Mouse (Mus musculus): ENCODE results near the gene Aldh3a2. TPM values are rescaled to one million over a fixed set of nuclear protein-coding genes. Genes with fewer than 3 reads are reported as not detected.

The Aldh3a2 gene
- polyA plus RNA-seq, 1 experiment from 2014 or later = 21.1 TPM

DNA sequence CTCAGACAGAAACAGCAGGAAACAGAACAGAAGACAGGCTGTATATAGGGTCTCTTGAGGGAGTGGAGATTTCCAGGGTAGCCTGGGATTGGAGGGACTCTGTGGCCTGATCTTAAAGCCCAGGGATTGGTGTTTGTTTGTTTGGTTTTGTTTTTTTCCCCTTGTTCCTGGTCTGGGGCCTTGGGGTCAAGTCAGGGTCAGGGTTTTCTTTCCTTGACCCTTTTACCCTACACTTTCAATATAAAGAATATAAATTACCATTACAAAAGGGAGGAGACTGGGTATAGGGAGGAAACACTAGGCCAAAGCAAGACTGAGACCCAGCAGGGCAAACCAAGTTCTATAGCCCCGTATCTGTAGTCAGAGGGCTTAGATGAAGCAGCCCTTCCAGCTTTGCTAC, 29.3 kb upstream of the Aldh3a2 start:
- ATAC-seq (ENCODE audit: low read depth) (no peak), DNase-seq (no peak)
- Histone ChIP-seq H3K4me1 (replicated peaks) (peaks cover 14% of the 10 kb centered on the region), H3K27ac (no peak overlapping the region), H3K9ac (no peak overlapping the region), H3K9me3 (replicated peaks) (no peaks in the 10 kb centered on the region), H3K4me2 (no peak overlapping the region), H3K4me3 (replicated peaks) (no peak overlapping the region), H3K36me3 (no peaks in the 10 kb centered on the region), H3K27me3 (no peaks in the 10 kb centered on the region)
- 50% methylated on average over 1 of the region's 1 CpGs for WGBS (ENCODE audit: insufficient replicate concordance)

DNA sequence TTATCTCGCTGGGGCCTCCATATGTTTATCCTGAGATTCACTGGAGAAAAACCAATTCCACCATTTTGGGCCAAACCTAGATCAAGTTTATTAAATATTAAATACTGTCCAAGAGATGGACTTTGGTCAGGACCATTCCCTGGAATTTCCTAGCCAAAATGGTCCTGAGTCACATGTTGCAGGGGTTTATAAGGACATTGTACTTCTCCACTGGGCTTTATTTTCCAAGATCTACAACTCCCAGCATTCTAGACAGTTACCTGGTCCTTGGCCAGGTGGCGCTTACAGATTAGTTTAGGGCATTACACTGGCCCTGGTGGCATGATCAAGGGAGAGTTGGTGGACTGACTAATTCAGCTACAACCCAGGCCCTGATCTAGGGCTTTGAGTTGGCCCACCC, 28.3 kb upstream of the Aldh3a2 start:
- 54% methylated on average over 2 of the region's 2 CpGs for WGBS (ENCODE audit: insufficient replicate concordance)
- Histone ChIP-seq H3K27ac (no peak overlapping the region), H3K27me3 (no peaks in the 10 kb centered on the region), H3K36me3 (no peaks in the 10 kb centered on the region), H3K4me2 (no peak overlapping the region), H3K9me3 (replicated peaks) (no peaks in the 10 kb centered on the region), H3K4me3 (replicated peaks) (no peak overlapping the region), H3K4me1 (replicated peaks) (peaks cover 8% of the 10 kb centered on the region), H3K9ac (no peak overlapping the region)
- no peak for DNase-seq
- no peak for ATAC-seq (ENCODE audit: low read depth)

DNA sequence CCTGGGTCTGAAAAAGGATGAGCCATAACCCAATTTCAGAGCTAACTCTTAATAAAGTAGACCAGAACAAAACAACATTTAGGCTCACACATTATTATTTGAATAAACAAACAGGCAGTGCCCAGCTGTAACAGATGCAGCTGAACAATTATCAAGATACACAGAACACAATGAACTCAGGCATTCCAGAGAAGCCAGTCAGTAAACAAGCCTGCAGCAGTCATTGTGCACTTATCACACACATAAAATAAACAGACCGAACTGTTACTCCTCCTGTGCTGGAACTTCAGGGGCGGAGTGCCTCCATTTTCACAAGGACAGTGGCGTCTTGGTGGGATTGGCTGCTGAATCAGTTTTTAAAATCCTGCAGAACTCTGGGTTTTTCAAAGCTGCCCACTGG, 27.2 kb upstream of the Aldh3a2 start:
- DNase-seq (no peak), ATAC-seq (ENCODE audit: low read depth) (no peak)
- Histone ChIP-seq H3K9ac (no peak overlapping the region), H3K36me3 (no peaks in the 10 kb centered on the region), H3K27me3 (no peaks in the 10 kb centered on the region), H3K27ac (no peak overlapping the region), H3K4me3 (replicated peaks) (no peak overlapping the region), H3K4me2 (no peak overlapping the region), H3K9me3 (replicated peaks) (no peaks in the 10 kb centered on the region), H3K4me1 (replicated peaks) (no peaks in the 10 kb centered on the region)
- WGBS (ENCODE audit: insufficient replicate concordance) = 53% methylated on average over 3 of the region's 3 CpGs

DNA sequence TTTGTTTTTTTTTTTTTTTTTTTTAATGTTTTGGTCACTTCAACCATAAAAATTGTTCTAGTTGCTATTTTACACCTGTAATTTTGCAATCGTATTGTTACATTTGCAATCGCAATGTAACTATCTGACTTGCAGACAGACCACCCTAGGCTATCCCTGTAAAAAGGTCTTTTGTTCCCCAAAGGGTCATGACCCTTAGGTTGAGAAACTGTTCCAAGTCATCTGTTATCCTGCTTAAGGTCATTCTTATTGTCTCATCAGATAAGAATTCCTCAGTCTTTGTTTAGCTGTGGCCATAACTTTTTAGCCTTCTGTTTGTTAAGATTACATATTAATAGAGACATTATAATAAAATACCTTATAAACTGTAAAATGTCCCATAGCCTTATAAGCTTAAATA, 26.0 kb upstream of the Aldh3a2 start:
- Histone ChIP-seq H3K9ac (no peak overlapping the region), H3K36me3 (no peaks in the 10 kb centered on the region), H3K4me1 (replicated peaks) (no peaks in the 10 kb centered on the region), H3K4me2 (no peak overlapping the region), H3K9me3 (replicated peaks) (no peaks in the 10 kb centered on the region), H3K4me3 (replicated peaks) (no peak overlapping the region), H3K27ac (no peak overlapping the region), H3K27me3 (no peaks in the 10 kb centered on the region)
- DNase-seq (no peak), ATAC-seq (ENCODE audit: low read depth) (no peak)
- 77% methylated on average over 2 of the region's 2 CpGs for WGBS (ENCODE audit: insufficient replicate concordance)

DNA sequence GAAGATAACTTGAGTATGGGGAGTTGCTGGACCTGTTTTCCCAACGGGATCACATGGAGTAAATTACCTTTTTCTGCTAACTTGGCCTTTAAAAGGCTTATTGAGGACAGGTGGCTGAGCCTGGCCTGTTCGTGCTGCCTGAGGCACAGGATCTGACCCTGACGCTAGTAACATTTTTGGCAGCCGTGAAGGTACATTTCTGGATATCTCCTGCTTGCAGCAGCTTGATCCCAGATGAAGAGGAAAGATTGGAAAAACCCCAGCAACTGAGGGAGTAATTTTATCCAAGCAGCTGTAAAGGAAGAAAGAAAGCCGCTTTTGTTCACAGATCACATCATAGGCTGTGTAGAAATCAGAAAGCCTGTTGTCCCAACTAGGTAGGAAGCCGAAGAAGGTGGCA, 17.1 kb upstream of the Aldh3a2 start:
- H3K4me2 ChIP-seq = no peak overlapping the region
- H3K27ac ChIP-seq = no peak overlapping the region
- no peaks in the 10 kb centered on the region for H3K9me3 ChIP-seq (replicated peaks)
- ATAC-seq (ENCODE audit: low read depth) (no peak), DNase-seq (no peak)
- no peaks in the 10 kb centered on the region for H3K4me1 ChIP-seq (replicated peaks)
- H3K36me3 ChIP-seq = no peaks in the 10 kb centered on the region
- no peak overlapping the region for H3K4me3 ChIP-seq (replicated peaks)
- 64% methylated on average over 6 of the region's 6 CpGs for WGBS (ENCODE audit: insufficient replicate concordance)
- no peak overlapping the region for H3K9ac ChIP-seq
- H3K27me3 ChIP-seq = no peaks in the 10 kb centered on the region

DNA sequence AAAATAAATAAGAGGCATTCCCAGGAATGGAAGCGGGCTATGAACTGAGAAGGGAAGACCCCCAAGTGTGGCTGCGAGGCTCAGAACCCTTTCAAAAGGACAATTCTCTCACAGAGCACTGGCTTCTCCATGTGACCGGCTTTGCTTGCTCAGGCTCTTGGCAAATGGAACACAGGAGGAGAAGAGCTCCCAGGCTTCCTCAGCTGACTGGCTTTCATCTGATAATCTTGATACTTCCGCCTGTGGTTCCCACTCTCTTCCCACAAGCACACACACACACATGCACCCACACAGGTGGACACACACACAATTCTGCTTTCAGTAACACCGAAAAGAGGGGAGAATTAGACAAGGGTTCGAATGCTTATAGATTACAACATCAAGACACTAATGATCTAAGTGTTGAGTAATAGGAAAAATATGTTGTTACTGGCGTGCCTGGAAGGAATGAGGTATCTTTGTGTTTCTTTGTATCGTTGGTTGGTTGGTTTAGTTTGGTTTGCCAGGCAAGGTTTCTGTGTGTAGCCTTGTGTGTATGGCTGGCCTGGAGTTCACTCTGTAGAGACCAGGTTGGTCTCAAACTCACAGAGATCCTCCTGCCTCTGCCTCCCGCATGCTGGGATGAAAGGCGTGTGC, 16.3 kb upstream of the Aldh3a2 start:
- ATAC-seq (ENCODE audit: low read depth) = no peak
- WGBS (ENCODE audit: insufficient replicate concordance) = 59% methylated on average over 10 of the region's 10 CpGs
- Histone ChIP-seq H3K27me3 (no peaks in the 10 kb centered on the region), H3K4me2 (no peak overlapping the region), H3K4me3 (replicated peaks) (no peak overlapping the region), H3K9ac (no peak overlapping the region), H3K9me3 (replicated peaks) (no peaks in the 10 kb centered on the region), H3K27ac (no peak overlapping the region), H3K4me1 (replicated peaks) (peaks cover 2% of the 10 kb centered on the region; the same call in 1 of the 2 replicates), H3K36me3 (no peaks in the 10 kb centered on the region)
- no peak for DNase-seq

DNA sequence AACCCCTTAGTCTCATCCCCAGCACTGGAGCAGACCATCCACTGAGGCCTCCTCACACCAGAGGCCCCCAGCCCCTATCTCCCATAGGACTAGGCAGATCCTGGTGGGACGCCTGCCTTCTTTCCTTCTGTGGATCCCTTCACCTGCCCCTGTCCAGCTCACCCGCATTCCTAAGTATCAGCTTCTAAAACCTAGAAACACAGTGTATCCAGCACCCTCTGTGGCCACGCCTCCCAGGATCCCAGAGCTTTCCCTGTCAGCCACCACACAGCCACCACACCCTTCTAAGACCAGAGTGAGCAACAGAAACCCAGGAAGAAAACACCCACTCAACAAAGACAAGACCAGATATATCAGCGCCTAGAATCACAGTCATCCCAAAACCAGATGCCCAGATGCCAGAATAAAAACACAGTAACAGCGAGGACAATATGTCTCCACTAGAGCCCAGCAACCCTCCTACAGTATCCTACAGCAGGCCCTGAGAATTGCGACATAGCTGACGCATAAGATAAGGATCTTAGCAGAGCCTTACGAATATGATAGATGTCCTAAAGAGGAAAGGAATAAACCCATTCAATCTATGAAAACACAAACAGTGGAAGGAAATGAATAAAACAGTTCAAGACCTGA, 11.3 kb upstream of the Aldh3a2 start:
- no peaks in the 10 kb centered on the region for H3K27me3 ChIP-seq
- DNase-seq (no peak), ATAC-seq (ENCODE audit: low read depth) (no peak)
- H3K9me3 ChIP-seq (replicated peaks) = no peaks in the 10 kb centered on the region
- H3K4me2 ChIP-seq = no peak overlapping the region
- peaks cover 32% of the 10 kb centered on the region for H3K4me1 ChIP-seq (replicated peaks)
- H3K9ac ChIP-seq = no peak overlapping the region
- no peak overlapping the region for H3K4me3 ChIP-seq (replicated peaks)
- WGBS (ENCODE audit: insufficient replicate concordance) = 47% methylated on average over 8 of the region's 8 CpGs
- no peaks in the 10 kb centered on the region for H3K36me3 ChIP-seq
- H3K27ac ChIP-seq = no peak overlapping the region

DNA sequence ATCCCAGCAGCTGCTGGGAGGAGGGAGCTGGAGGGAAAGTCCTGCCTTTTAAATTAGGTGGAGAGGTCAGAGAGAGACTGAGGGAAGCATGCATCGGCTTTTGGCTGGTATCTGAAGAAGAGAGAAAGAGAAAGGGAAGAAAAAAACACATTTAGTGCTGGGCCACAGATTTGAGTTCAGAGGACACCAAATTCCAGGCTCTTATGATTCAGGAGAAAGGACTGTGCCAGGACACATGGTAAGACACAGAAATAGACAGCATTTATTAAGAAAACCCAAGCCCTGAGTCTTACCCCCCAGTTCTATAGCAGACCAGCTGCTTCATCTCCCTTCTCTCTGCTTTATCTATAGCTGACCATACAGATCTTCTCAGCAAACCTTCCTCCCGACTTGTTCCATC, 10.7 kb upstream of the Aldh3a2 start:
- DNase-seq = no peak
- no peak overlapping the region for H3K9ac ChIP-seq
- H3K9me3 ChIP-seq (replicated peaks) = no peaks in the 10 kb centered on the region
- no peaks in the 10 kb centered on the region for H3K36me3 ChIP-seq
- no peaks in the 10 kb centered on the region for H3K27me3 ChIP-seq
- no peak overlapping the region for H3K4me2 ChIP-seq
- 34% methylated on average over 2 of the region's 2 CpGs for WGBS (ENCODE audit: insufficient replicate concordance)
- no peak overlapping the region for H3K4me3 ChIP-seq (replicated peaks)
- peaks cover 32% of the 10 kb centered on the region for H3K4me1 ChIP-seq (replicated peaks)
- H3K27ac ChIP-seq = no peak overlapping the region
- no peak for ATAC-seq (ENCODE audit: low read depth)

DNA sequence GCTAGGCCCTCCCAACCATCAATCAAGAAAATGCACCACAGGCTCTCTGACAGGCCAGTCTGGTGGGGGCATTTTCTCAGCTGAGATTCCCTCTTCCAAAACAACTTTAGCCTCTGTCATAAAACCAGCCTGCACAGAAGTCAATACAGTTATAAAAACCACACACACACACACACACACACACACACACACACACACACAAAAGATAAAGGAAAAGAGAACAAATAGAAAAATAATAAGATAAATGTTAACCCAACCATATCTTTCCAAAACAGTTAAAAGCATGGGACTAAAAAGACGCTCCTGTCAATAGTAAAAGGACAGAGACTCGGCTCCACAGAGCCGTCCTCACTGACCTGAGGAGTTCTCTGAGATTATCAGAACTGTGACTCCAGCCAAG, 9.2 kb upstream of the Aldh3a2 start:
- Histone ChIP-seq H3K27ac (no peak overlapping the region), H3K4me3 (replicated peaks) (no peak overlapping the region), H3K27me3 (no peaks in the 10 kb centered on the region), H3K4me1 (replicated peaks) (peaks cover 32% of the 10 kb centered on the region), H3K36me3 (no peaks in the 10 kb centered on the region), H3K9ac (no peak overlapping the region), H3K4me2 (no peak overlapping the region), H3K9me3 (replicated peaks) (no peaks in the 10 kb centered on the region)
- ATAC-seq (ENCODE audit: low read depth) (no peak), DNase-seq (no peak)
- WGBS (ENCODE audit: insufficient replicate concordance) = 29% methylated on average over 3 of the region's 3 CpGs

DNA sequence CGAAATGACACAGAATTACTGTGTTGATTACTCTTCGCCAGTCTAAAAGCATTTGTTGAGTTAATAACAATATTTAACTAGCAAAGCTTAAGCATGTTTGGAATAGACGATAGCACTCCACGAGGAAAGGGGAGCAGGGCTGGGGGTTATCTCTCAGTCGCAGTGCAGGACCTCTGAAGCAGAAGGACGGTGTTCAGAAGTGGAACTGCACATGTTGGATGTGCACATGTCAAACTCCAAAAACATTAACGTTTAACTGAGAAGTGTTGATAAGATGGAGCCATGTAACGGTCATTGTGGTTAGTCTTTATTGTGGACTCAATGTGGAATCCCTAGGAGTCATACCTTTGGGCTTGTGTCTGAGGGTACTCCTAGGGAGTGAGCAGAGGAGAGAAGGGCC, 7.8 kb upstream of the Aldh3a2 start:
- DNase-seq (peak; percentile 3), ATAC-seq (ENCODE audit: low read depth) (peak; percentile 71)
- H3K9me3 ChIP-seq (replicated peaks) = no peaks in the 10 kb centered on the region
- H3K27ac ChIP-seq = no peak overlapping the region
- WGBS (ENCODE audit: insufficient replicate concordance) = 21% methylated on average over 8 of the region's 8 CpGs
- no peaks in the 10 kb centered on the region for H3K27me3 ChIP-seq
- H3K36me3 ChIP-seq = no peaks in the 10 kb centered on the region
- peaks cover 32% of the 10 kb centered on the region for H3K4me1 ChIP-seq (replicated peaks)
- H3K4me3 ChIP-seq (replicated peaks) = no peak overlapping the region
- H3K4me2 ChIP-seq = no peak overlapping the region
- no peak overlapping the region for H3K9ac ChIP-seq

DNA sequence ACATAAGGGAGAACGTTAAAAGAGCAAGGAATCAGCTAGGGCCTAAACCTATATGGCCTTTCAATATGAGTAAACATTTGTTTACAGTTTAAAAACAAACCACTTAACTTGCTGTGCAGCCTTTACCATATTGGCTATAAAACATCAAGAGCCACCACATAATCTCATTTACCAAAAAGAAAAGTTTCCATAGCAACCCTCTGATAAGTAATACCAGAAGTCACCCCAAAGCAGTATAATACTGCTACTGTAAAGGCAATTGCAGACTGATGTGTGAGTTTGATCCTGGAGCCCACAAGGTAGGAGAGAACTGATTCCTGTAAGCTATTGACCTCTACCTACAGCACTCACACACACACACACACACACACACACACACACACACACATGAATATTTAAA, 7.2 kb upstream of the Aldh3a2 start:
- Histone ChIP-seq H3K4me3 (replicated peaks) (no peak overlapping the region), H3K27me3 (no peaks in the 10 kb centered on the region), H3K4me2 (no peak overlapping the region), H3K27ac (no peak overlapping the region), H3K9me3 (replicated peaks) (no peaks in the 10 kb centered on the region), H3K9ac (no peak overlapping the region), H3K36me3 (no peaks in the 10 kb centered on the region), H3K4me1 (replicated peaks) (peaks cover 37% of the 10 kb centered on the region)
- ATAC-seq (ENCODE audit: low read depth) (no peak), DNase-seq (no peak)
- WGBS (ENCODE audit: insufficient replicate concordance) = 66% methylated on average over 1 of the region's 1 CpGs

DNA sequence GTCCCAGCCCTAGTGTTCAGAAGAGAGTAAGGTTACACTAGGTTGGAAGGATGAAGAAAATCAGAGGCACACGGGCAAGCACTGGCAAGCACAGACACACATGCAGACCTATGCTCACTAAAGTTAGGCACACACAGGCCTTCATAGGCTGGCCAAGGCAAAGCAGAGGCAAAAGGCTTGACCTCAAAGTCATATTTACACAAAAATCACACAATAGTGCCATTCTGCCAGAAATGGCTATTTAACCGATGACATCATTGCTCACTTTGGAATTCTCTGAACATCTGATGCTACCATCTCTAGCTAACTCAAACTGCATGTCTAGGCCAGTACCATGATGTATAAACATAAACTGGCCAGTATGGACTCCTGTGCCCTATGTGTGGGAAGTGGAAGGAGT, 6.7 kb upstream of the Aldh3a2 start:
- ATAC-seq (ENCODE audit: low read depth) = no peak
- no peak overlapping the region for H3K9ac ChIP-seq
- no peaks in the 10 kb centered on the region for H3K27me3 ChIP-seq
- no peak for DNase-seq
- WGBS (ENCODE audit: insufficient replicate concordance) = 75% methylated on average over 2 of the region's 2 CpGs
- H3K4me3 ChIP-seq (replicated peaks) = no peak overlapping the region
- H3K36me3 ChIP-seq = no peaks in the 10 kb centered on the region
- H3K4me1 ChIP-seq (replicated peaks) = peaks cover 41% of the 10 kb centered on the region
- no peak overlapping the region for H3K27ac ChIP-seq
- no peaks in the 10 kb centered on the region for H3K9me3 ChIP-seq (replicated peaks)
- no peak overlapping the region for H3K4me2 ChIP-seq
